Comparison of ENCODE assay signal across 13 mouse cellular contexts in genomic region chr9:117178366-117178765, GRCm38 (mm10).
"Had no signal": no experiment of that assay in that cellular context is flagged by ENCODE, and none has a peak within 500 bp of the region (broad histone marks: within the 10 kb centered on the region; RNA-seq: fewer than 3 reads in every experiment).

No protein-coding gene starts in this region.

- H3K4me3 ChIP-seq: kidney, embryonic 15.5 days; layer of hippocampus, adult 2 months; limb, embryonic 15.5 days; liver, embryonic 12.5 days; midbrain, embryonic 12.5 days; stomach, embryonic 15.5 days had no signal

- H3K4me2 ChIP-seq: kidney, embryonic 15.5 days; limb, embryonic 15.5 days; liver, embryonic 12.5 days; lung, embryonic 14.5 days; midbrain, embryonic 12.5 days; stomach, embryonic 15.5 days had no signal

- ATAC-seq: liver, embryonic 12.5 days; midbrain, embryonic 16.5 days had no signal

- H3K9me3 ChIP-seq: kidney, embryonic 15.5 days; limb, embryonic 15.5 days; liver, embryonic 12.5 days; midbrain, embryonic 12.5 days; stomach, embryonic 15.5 days had no signal

- H3K4me1 ChIP-seq: liver, embryonic 12.5 days; midbrain, embryonic 12.5 days had no signal

- DNase-seq: kidney, adult 11 months; kidney, postnatal 25 days; left cerebral cortex, postnatal 4 days; lung, embryonic 14.5 days; right cerebral cortex, postnatal 14 days; thymus, postnatal 36 days had no signal

- H3K27me3 ChIP-seq: kidney, embryonic 15.5 days; limb, embryonic 15.5 days; liver, embryonic 12.5 days; midbrain, embryonic 12.5 days; stomach, embryonic 15.5 days had no signal

- H3K27ac ChIP-seq: kidney, embryonic 15.5 days; layer of hippocampus, adult 2 months; liver, embryonic 12.5 days; midbrain, embryonic 12.5 days; stomach, embryonic 15.5 days had no signal

- H3K9ac ChIP-seq: kidney, embryonic 15.5 days; limb, embryonic 15.5 days; liver, embryonic 12.5 days; lung, embryonic 14.5 days; midbrain, embryonic 12.5 days; stomach, embryonic 15.5 days had no signal

- H3K36me3 ChIP-seq: limb, embryonic 15.5 days; liver, embryonic 12.5 days; midbrain, embryonic 12.5 days; stomach, embryonic 15.5 days had no signal
